ENCODE assay signal across 8 mouse cellular contexts in the genomic region with DNA sequence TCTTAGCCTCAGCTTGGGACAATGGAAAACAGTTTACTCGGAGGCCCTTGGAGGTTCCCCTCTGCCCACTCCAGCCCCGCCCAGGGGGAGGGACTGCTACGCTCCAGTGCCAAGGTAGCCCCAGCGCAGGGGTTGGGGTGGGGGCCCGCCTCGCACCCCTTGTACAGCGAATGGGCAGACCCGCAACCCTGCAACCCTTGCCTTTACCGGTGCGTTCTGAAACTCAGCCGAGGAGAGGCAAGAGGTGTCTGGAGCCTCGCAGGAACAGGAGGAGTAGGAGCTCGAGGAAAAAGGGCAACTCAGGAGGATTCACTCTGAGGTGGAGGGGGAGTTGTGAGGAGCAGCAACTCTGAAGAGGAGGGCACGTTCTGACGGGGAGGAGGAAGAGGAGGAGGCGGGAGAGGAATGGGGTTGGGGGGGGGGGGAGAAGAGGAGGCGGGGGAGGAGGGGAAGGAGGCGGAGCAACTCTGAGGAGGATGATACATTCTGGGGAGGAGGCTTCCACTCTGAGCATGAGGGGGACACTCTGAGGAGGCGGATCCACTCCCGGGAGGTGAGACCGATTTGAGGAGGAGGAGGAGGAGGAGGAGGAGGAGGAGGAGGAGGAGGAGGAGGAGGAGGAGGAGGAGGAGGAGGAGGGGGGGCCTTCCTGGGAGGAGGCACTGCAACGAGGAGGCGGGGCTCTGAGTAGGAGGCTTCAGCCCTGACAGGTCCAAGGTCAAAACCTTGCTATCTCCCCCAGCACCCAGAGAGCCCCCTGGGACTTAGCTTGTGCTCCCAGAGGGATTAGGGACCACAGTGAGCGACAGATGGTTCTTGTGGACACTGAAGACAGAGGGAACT. TPM values are rescaled to one million over a fixed set of nuclear protein-coding genes. Genes with fewer than 3 reads are reported as not detected.
A peak's percentile ranks its signal among the peaks of the same experiment; 100 is the strongest.
DNase-seq lines count a peak whose midpoint lies in the region; ATAC-seq and TF ChIP-seq lines count a peak whose summit lies in the region.

A gene (minus strand): TSS at position 390 of the 843 bp plus-strand sequence.

- H3K4me3 ChIP-seq in gastrocnemius, adult 2 months, result peak within 1 kb of the TSS; percentile 88
- peak within 1 kb of the TSS; percentile 30 for H3K4me3 ChIP-seq in hindbrain, embryonic 14.5 days (replicated peaks; ENCODE audit: low read length)
- peak within 1 kb of the TSS; percentile 38 for H3K4me3 ChIP-seq in stomach, embryonic 14.5 days (ENCODE audit: low read depth, low read length)

- H3K36me3 ChIP-seq in hindbrain, embryonic 14.5 days (replicated peaks; ENCODE audit: control insufficient read depth, insufficient read depth), result no peaks in the 10 kb centered on the region
- H3K36me3 ChIP-seq in stomach, embryonic 14.5 days (ENCODE audit: control insufficient read depth, insufficient read depth, low read length), result no peaks in the 10 kb centered on the region

- H3K4me2 ChIP-seq in hindbrain, embryonic 14.5 days (replicated peaks), result peak within 1 kb of the TSS; percentile 58
- H3K4me2 ChIP-seq in stomach, embryonic 14.5 days (replicated peaks; ENCODE audit: low read depth, low read length), result peak within 1 kb of the TSS; percentile 66

- DNase-seq in frontal cortex, postnatal 25 days (ENCODE audit: low spot score in 2 of 2), result no peak
- DNase-seq in cerebellum, adult 18-20 months, result peak; percentile 67 to 78
- peak; percentile 80 for DNase-seq in gastrocnemius, adult 2 months
- DNase-seq in hindbrain, embryonic 14.5 days (ENCODE audit: low spot score), result peak; percentile 28
- DNase-seq in left cerebral cortex, postnatal 25 days (ENCODE audit: low spot score in 2 of 2), result peak in 1 of 2 experiments; percentile 10
- peak; percentile 60 for DNase-seq in mesoderm, embryonic 11.5 days (ENCODE audit: low read depth, low spot score)

- H3K9me3 ChIP-seq in hindbrain, embryonic 14.5 days (ENCODE audit: control insufficient read depth, low read length), result no peaks in the 10 kb centered on the region
- no peaks in the 10 kb centered on the region for H3K9me3 ChIP-seq in stomach, embryonic 14.5 days (ENCODE audit: control insufficient read depth, low read depth, low read length)

- intact Hi-C loops in gastrocnemius, adult 2 months (cut with DNase I), result loop anchor here (2.0 kb wide), 1 partner anchor 25 kb away; a partner anchor contains a TSS
- intact Hi-C loops in left cerebral cortex, postnatal 25 days (cut with DNase I), result no loop called here

- H3K4me1 ChIP-seq in hindbrain, embryonic 14.5 days (replicated peaks; ENCODE audit: control insufficient read depth, insufficient read depth, low read length), result 0 out of 2 replicates have a peak, but pooled peaks cover 4% of the 10 kb centered on the region
- peaks cover 27% of the 10 kb centered on the region for H3K4me1 ChIP-seq in stomach, embryonic 14.5 days (ENCODE audit: control insufficient read depth, insufficient read depth, low read length)

- H3K27ac ChIP-seq in gastrocnemius, adult 2 months, result peak within 1 kb of the TSS; percentile 96
- H3K27ac ChIP-seq in hindbrain, embryonic 14.5 days, result no peak within 1 kb of the TSS
- H3K27ac ChIP-seq in stomach, embryonic 14.5 days (ENCODE audit: low read length), result peak within 1 kb of the TSS; percentile 81; the same call in 1 of the 2 replicates

- WGBS in hindbrain, embryonic 14.5 days, result 5% methylated on average over 18 of the region's 24 CpGs
- 3% methylated on average over 18 of the region's 24 CpGs for WGBS in stomach, embryonic 14.5 days

- peak within 1 kb of the TSS; percentile 44 for H3K9ac ChIP-seq in hindbrain, embryonic 14.5 days
- H3K9ac ChIP-seq in stomach, embryonic 14.5 days (replicated peaks; ENCODE audit: low read depth, low read length), result peak within 1 kb of the TSS; percentile 52; the same call in 1 of the 2 replicates

- H3K27me3 ChIP-seq in hindbrain, embryonic 14.5 days (ENCODE audit: control insufficient read depth, insufficient read depth, low read length), result no peaks in the 10 kb centered on the region
- no peaks in the 10 kb centered on the region for H3K27me3 ChIP-seq in stomach, embryonic 14.5 days (ENCODE audit: control insufficient read depth, insufficient read depth, low read length)

- no peak for TF ChIP-seq CTCF in gastrocnemius, adult 2 months (IDR thresholded peaks at IDR 0.05)

- ATAC-seq in frontal cortex, adult (ENCODE audit: low TSS enrichment), result peak; percentile 36; the same call in 1 of the 2 replicates
- peak; percentile 64 for ATAC-seq in hindbrain, embryonic 14.5 days (ENCODE audit: low FRiP score)
- peak; percentile 54 for ATAC-seq in stomach, embryonic 14.5 days (ENCODE audit: insufficient number of reproducible peaks, insufficient read depth, low FRiP score, low read depth)

RNA-seq across cellular contexts. Expression of the gene that starts here (rescaled TPM):
- 10 to 100 TPM; 13.1 to 16.4 TPM for total RNA-seq in gastrocnemius, adult 2 months (2021)
- polyA plus RNA-seq in hindbrain, embryonic 14.5 days (2014; fragmentation: Nextera tagmentation; extraction: Ambion mirVana), result 2.3 and 2.5 TPM in 2 replicates
- 10 to 100 TPM; 34.4 TPM for total RNA-seq in left cerebral cortex, postnatal 25 days (2021)
- 5.9 and 10.4 TPM in 2 replicates for polyA plus RNA-seq in stomach, embryonic 14.5 days (2014; fragmentation: Nextera tagmentation; extraction: Ambion mirVana)

Comparison
In these comparisons a context has a peak if more than half of its experiments do, and no peak if none do; other contexts are left out.
1. DNase-seq: peak in cerebellum, adult 18-20 months (2 of 2), gastrocnemius, adult 2 months (single experiment), hindbrain, embryonic 14.5 days (single experiment) and mesoderm, embryonic 11.5 days (single experiment); none in frontal cortex, postnatal 25 days (0 of 2).
2. H3K4me3 ChIP-seq: peak in every context shown above with its lines; median percentile 88 in gastrocnemius, adult 2 months; 38 in stomach, embryonic 14.5 days; 30 in hindbrain, embryonic 14.5 days.
3. Peak in every context shown above with its lines, with median percentiles within 50 percentile points of each other: ATAC-seq.